Mouse (Mus musculus) heart, adult 2 months (tissue): Measurements from ENCODE around the gene Sox14. TPM values are rescaled to one million over a fixed set of nuclear protein-coding genes. Genes with fewer than 3 reads are reported as not detected.

Experiments
- DNase-seq, 2 experiments: peaks; one replicate each; pipeline ENCODE4 v3.0.0; 2021
- H3K27ac ChIP-seq: fragments of 200-600 bp; 2 replicates; pipeline ENCODE4 v1.8.1; 2022
- H3K27me3 ChIP-seq: fragments of 200-500 bp; 2 replicates; pipeline ENCODE4 v1.6.1; 2012; ENCODE audit warnings: mild to moderate bottlenecking, low read length, inconsistent platforms, mixed read lengths; ENCODE audit not compliant: control insufficient read depth, insufficient read depth
- H3K36me3 ChIP-seq: fragments of 200-500 bp; 2 replicates; pipeline ENCODE4 v1.6.1; 2012; ENCODE audit warnings: low read length, inconsistent platforms; ENCODE audit not compliant: control insufficient read depth, insufficient read depth
- H3K4me1 ChIP-seq: fragments of 200-500 bp; 2 replicates; pipeline ENCODE4 v1.6.1; 2011; ENCODE audit warnings: low read length; ENCODE audit not compliant: control insufficient read depth, insufficient read depth
- H3K4me3 ChIP-seq: fragments of 200-600 bp; 2 replicates; pipeline ENCODE4 v1.8.1; 2022
- H3K79me2 ChIP-seq: fragments of 200-500 bp; replicated peaks from 2 replicates; pipeline ENCODE4 v1.6.1; 2012; ENCODE audit warnings: mild to moderate bottlenecking, inconsistent platforms, low read length, moderate library complexity, mixed read lengths; ENCODE audit not compliant: control insufficient read depth, insufficient read depth
- H3K9ac ChIP-seq: fragments of 200-500 bp; 2 replicates; pipeline ENCODE4 v1.6.1; 2012; ENCODE audit warnings: low read depth, mild to moderate bottlenecking, control low read depth, inconsistent platforms, low read length, mixed read lengths
- CTCF ChIP-seq: fragments of 200-600 bp; IDR thresholded peaks from 2 replicates; pipeline ENCODE4 v1.8.1; 2022; ENCODE audit warnings: antibody characterized with exemption, mild to moderate bottlenecking, moderate library complexity
- EP300 ChIP-seq: fragments of 200-500 bp; IDR thresholded peaks from 2 replicates; pipeline ENCODE4 v1.6.1; 2011; ENCODE audit warnings: low read depth, low read length, control low read depth; ENCODE audit not compliant: insufficient read depth
- POLR2A ChIP-seq: fragments of 200-500 bp; IDR thresholded peaks from 2 replicates; pipeline ENCODE4 v1.6.1; 2011; ENCODE audit warnings: mild to moderate bottlenecking, low read depth, low read length, control low read depth; ENCODE audit not compliant: insufficient read depth
- WGBS: fragments of 180-500 bp; shearing (Covaris S2); methylation state at CpG from one replicate; pipeline ENCODE4 v1.1.7; 2018; 5-methylcytosine and 5-hydroxymethylcytosine counted together
- intact Hi-C: fragments of 180-260 bp; cut with DNase I; formaldehyde crosslinking; loops from one replicate; pipeline ENCODE4 v1.15.1; 2025
- polyA plus RNA-seq: library from polyadenylated mRNA; depleted of rRNA; stranded (reverse); fragments of >200 nt; gene quantifications from 2 replicates; pipeline ENCODE4 v1.2.3, GENCODE M21; 2012; rRNA removed
- total RNA-seq, 2 experiments: library from RNA; stranded (reverse); gene quantifications; 2 replicates each; pipeline ENCODE4 v1.2.3; 2021

The Sox14 gene
- total and polyA plus RNA-seq, 3 experiments, result not detected

GRCm38 (mm10) chr9:99836707-99837106 lies 39.3 kb downstream of the Sox14 start:
- Histone ChIP-seq H3K4me1 (no peaks in the 10 kb centered on the region), H3K9ac (no peak overlapping the region), H3K36me3 (no peaks in the 10 kb centered on the region), H3K4me3 (no peak overlapping the region), H3K79me2 (no peaks in the 10 kb centered on the region), H3K27ac (no peak overlapping the region), H3K27me3 (no peaks in the 10 kb centered on the region)
- 81% methylated on average over 12 of the region's 12 CpGs for WGBS
- TF ChIP-seq POLR2A (no peak), CTCF (no peak), EP300 (no peak)
- intact Hi-C loops, result no loop called here
- no peak for DNase-seq

- no peak overlapping the region for H3K4me3 ChIP-seq
- intact Hi-C loops, result no loop called here
- no peak for DNase-seq
- H3K27ac ChIP-seq, result no peak overlapping the region
- no peaks in the 10 kb centered on the region for H3K27me3 ChIP-seq
- H3K4me1 ChIP-seq, result no peaks in the 10 kb centered on the region
- H3K36me3 ChIP-seq, result no peaks in the 10 kb centered on the region
- 77% methylated on average over 11 of the region's 11 CpGs for WGBS
- no peak overlapping the region for H3K9ac ChIP-seq
- no peak for TF ChIP-seq EP300
- H3K79me2 ChIP-seq, result no peaks in the 10 kb centered on the region
These were observed 40.1 kb downstream of the Sox14 start for GRCm38 (mm10) chr9:99835624-99836430.

Other genes with a start within 250 kb of the Sox14 start
- gene Dzip1l, start 246.7 kb downstream of the Sox14 start, total RNA-seq, result 1 to 10 TPM; 4.2 to 4.6 TPM
- gene Dzip1l, start 246.7 kb downstream of the Sox14 start, polyA plus RNA-seq, result 2.0 and 3.2 TPM in 2 replicates
- gene Cldn18, start 158.9 kb downstream of the Sox14 start, total RNA-seq, result not detected
- gene Cldn18, start 158.9 kb downstream of the Sox14 start, polyA plus RNA-seq, result 1.2 TPM in 1 of 2 replicates, not detected in the other